Mouse (Mus musculus): ENCODE measurements around the gene Tmem262. TPM values are rescaled to one million over a fixed set of nuclear protein-coding genes. Genes with fewer than 3 reads are reported as not detected.

Gene Tmem262
- polyA plus RNA-seq, 1 experiment from 2014 or later: not detected

DNA sequence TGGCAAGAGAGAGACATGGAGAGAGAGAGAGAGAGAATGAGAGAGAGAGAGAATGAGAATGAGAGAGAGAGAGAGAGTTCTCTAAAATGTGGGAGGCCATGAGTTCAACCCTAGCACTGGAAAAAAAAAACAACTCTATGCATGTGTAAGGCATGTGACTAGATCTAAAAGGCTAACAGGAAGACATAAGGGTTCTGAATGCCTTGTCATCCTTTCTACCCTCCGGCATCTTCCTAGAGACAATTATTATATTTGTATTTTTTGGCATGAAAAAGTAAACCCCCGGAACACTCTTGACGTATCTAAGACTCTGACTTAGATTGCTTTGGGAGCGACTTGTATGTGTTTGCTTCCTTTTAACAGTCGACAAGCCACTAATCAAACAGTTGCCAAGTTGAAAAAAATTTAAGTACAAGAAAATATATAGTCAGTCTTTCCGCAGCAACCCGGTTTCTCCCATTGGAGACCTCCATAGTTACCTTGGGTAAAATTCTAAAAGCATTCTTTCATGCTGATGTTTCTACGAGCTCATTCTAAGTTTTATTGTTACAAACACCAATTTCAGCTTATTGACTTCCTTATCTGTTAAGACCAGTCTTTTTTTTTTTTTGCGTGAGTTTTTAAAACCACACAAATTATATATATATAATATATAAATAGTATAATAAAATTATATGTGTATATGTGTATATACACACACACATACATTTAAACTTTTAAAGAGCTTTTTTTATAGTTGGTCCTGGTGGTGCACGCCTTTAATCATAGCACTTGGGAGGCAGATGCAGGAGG lies 47.2 kb downstream of the Tmem262 start:
- no peaks in the 10 kb centered on the region for H3K9me3 ChIP-seq (replicated peaks)
- 0 out of 2 replicates have a peak, but pooled peaks cover 2% of the 10 kb centered on the region for H3K4me1 ChIP-seq (replicated peaks)
- H3K27me3 ChIP-seq: no peaks in the 10 kb centered on the region
- no peak for ATAC-seq (replicated peaks; ENCODE audit: insufficient number of reproducible peaks, insufficient read depth, low FRiP score, low read depth)
- peak overlapping the region; percentile 94 for H3K27ac ChIP-seq
- H3K4me2 ChIP-seq: peak overlapping the region; percentile 71
- WGBS: 72% methylated on average over 10 of the region's 10 CpGs
- peak overlapping the region; percentile 74 for H3K4me3 ChIP-seq
- peak overlapping the region; percentile 80 for H3K9ac ChIP-seq
- no peaks in the 10 kb centered on the region for H3K36me3 ChIP-seq

DNA sequence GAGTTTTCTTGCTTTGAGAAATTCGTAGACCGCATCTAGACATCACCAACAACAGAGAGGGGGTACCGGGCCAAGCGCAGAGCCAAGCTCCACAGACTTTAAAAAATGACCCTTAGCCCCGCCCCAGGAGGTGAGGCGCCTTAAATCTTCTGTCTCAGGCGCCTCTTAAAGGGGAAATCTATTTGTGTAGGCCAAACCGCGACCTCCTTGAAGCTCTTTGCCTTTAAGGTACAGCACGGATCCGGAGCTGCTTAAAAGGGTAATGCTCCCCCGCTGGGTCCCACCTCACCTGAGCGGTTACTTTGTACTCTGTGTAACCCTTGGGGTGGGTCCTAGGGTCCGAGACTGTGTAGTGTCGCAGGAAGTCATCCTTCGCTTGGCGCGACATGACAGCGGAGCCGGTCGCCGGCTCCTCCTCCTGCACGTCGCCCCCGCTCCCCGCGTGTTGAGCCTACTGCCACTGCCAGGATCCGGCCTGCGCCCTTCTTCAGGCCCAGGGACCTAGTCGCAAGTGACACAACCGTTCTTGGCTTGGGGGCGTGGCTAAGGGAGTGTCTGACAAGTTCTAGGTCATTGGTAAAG lies 48.0 kb downstream of the Tmem262 start, which contains the start of gene Snx15:
Snx15 (minus strand) TSS at position 545 of the 582 bp plus-strand sequence.
- no peaks in the 10 kb centered on the region for H3K27me3 ChIP-seq

More for the DNA sequence above, 48.0 kb downstream of the Tmem262 start, which contains the start of gene Snx15:
- peak; percentile 94 for ATAC-seq (replicated peaks; ENCODE audit: insufficient number of reproducible peaks, insufficient read depth, low FRiP score, low read depth)
- Histone ChIP-seq H3K9ac (peak within 1 kb of the TSS; percentile 80), H3K27ac (peak within 1 kb of the TSS; percentile 94), H3K36me3 (no peaks in the 10 kb centered on the region), H3K4me2 (peak within 1 kb of the TSS; percentile 71), H3K9me3 (replicated peaks) (no peaks in the 10 kb centered on the region), H3K4me1 (replicated peaks) (0 out of 2 replicates have a peak, but pooled peaks cover 2% of the 10 kb centered on the region), H3K4me3 (peak within 1 kb of the TSS; percentile 74)
- WGBS: under 1% methylated on average over 32 of the region's 32 CpGs

Small RNA genes within 50 kb of the gene (microRNA-seq; reads per million reads assigned to microRNA genes)
- 2.3 reads per million, percentile 3 among the genes with 10 or more reads in this experiment for gene Mir6988

Other genes starting within 250 kb of the Tmem262 start
- 25.1 and 35.1 TPM in 2 replicates for gene Frmd8, start 204.8 kb upstream of the Tmem262 start, polyA plus RNA-seq (2015; fragmentation: Nextera tagmentation; extraction: Ambion mirVana)
- gene Slc25a45, start 202.2 kb upstream of the Tmem262 start, polyA plus RNA-seq (2015; fragmentation: Nextera tagmentation; extraction: Ambion mirVana): 3.2 and 4.2 TPM in 2 replicates
- gene Tigd3, start 185.9 kb upstream of the Tmem262 start, polyA plus RNA-seq (2015; fragmentation: Nextera tagmentation; extraction: Ambion mirVana): 1.2 and 2.0 TPM in 2 replicates
- 81.9 and 106 TPM in 2 replicates for gene Dpf2, start 167.0 kb upstream of the Tmem262 start, polyA plus RNA-seq (2015; fragmentation: Nextera tagmentation; extraction: Ambion mirVana)
- 10.4 and 13.0 TPM in 2 replicates for gene Cdc42ep2, start 155.2 kb upstream of the Tmem262 start, polyA plus RNA-seq (2015; fragmentation: Nextera tagmentation; extraction: Ambion mirVana)
- gene Pola2, start 115.8 kb upstream of the Tmem262 start, polyA plus RNA-seq (2015; fragmentation: Nextera tagmentation; extraction: Ambion mirVana): 35.8 and 48.9 TPM in 2 replicates
- gene Slc22a20, start 93.9 kb upstream of the Tmem262 start, polyA plus RNA-seq (2015; fragmentation: Nextera tagmentation; extraction: Ambion mirVana): not detected in 2 replicates
- gene Capn1, start 64.1 kb upstream of the Tmem262 start, polyA plus RNA-seq (2015; fragmentation: Nextera tagmentation; extraction: Ambion mirVana): 6.6 and 10.0 TPM in 2 replicates
- 14.5 and 19.2 TPM in 2 replicates for gene Syvn1, start 33.5 kb upstream of the Tmem262 start, polyA plus RNA-seq (2015; fragmentation: Nextera tagmentation; extraction: Ambion mirVana)
- 54.5 and 55.3 TPM in 2 replicates for gene Mrpl49, start 22.2 kb upstream of the Tmem262 start, polyA plus RNA-seq (2015; fragmentation: Nextera tagmentation; extraction: Ambion mirVana)
- gene Fau, start 22.2 kb upstream of the Tmem262 start, polyA plus RNA-seq (2015; fragmentation: Nextera tagmentation; extraction: Ambion mirVana): 434 and 453 TPM in 2 replicates
- 19.3 and 25.6 TPM in 2 replicates for gene Znhit2, start 18.8 kb upstream of the Tmem262 start, polyA plus RNA-seq (2015; fragmentation: Nextera tagmentation; extraction: Ambion mirVana)
- 5.4 and 11.3 TPM in 2 replicates for gene Tm7sf2, start 11.7 kb upstream of the Tmem262 start, polyA plus RNA-seq (2015; fragmentation: Nextera tagmentation; extraction: Ambion mirVana)
- 35.6 and 51.9 TPM in 2 replicates for gene Vps51, start 2.8 kb upstream of the Tmem262 start, polyA plus RNA-seq (2015; fragmentation: Nextera tagmentation; extraction: Ambion mirVana)
- gene Gm28374, start 2.2 kb downstream of the Tmem262 start, polyA plus RNA-seq (2015; fragmentation: Nextera tagmentation; extraction: Ambion mirVana): 0.48 and 1.3 TPM in 2 replicates
- 39.1 and 53.1 TPM in 2 replicates for gene Zfpl1, start 4.9 kb downstream of the Tmem262 start, polyA plus RNA-seq (2015; fragmentation: Nextera tagmentation; extraction: Ambion mirVana)
- gene Cdca5, start 5.0 kb downstream of the Tmem262 start, polyA plus RNA-seq (2015; fragmentation: Nextera tagmentation; extraction: Ambion mirVana): 19.6 and 27.2 TPM in 2 replicates
- 0.20 and 0.38 TPM in 2 replicates for gene AC131692.1, start 14.4 kb downstream of the Tmem262 start, polyA plus RNA-seq (2015; fragmentation: Nextera tagmentation; extraction: Ambion mirVana)
- gene Naaladl1, start 25.7 kb downstream of the Tmem262 start, polyA plus RNA-seq (2015; fragmentation: Nextera tagmentation; extraction: Ambion mirVana): 0.21 and 0.36 TPM in 2 replicates
- 28.1 and 38.1 TPM in 2 replicates for gene Sac3d1, start 38.6 kb downstream of the Tmem262 start, polyA plus RNA-seq (2015; fragmentation: Nextera tagmentation; extraction: Ambion mirVana)
- gene Snx15, start 48.3 kb downstream of the Tmem262 start, polyA plus RNA-seq (2015; fragmentation: Nextera tagmentation; extraction: Ambion mirVana): 19.8 and 25.9 TPM in 2 replicates
- gene Batf2, start 61.0 kb downstream of the Tmem262 start, polyA plus RNA-seq (2015; fragmentation: Nextera tagmentation; extraction: Ambion mirVana): 0.23 TPM in 1 of 2 replicates, not detected in the other
- 74.7 and 81.8 TPM in 2 replicates for gene Arl2, start 61.5 kb downstream of the Tmem262 start, polyA plus RNA-seq (2015; fragmentation: Nextera tagmentation; extraction: Ambion mirVana)
- gene Majin, start 104.4 kb downstream of the Tmem262 start, polyA plus RNA-seq (2015; fragmentation: Nextera tagmentation; extraction: Ambion mirVana): not detected in 2 replicates
- gene Gpha2, start 146.3 kb downstream of the Tmem262 start, polyA plus RNA-seq (2015; fragmentation: Nextera tagmentation; extraction: Ambion mirVana): 0.57 TPM in 1 of 2 replicates, not detected in the other
- gene Ppp2r5b, start 155.8 kb downstream of the Tmem262 start, polyA plus RNA-seq (2015; fragmentation: Nextera tagmentation; extraction: Ambion mirVana): 21.4 and 28.1 TPM in 2 replicates
- gene Atg2a, start 161.6 kb downstream of the Tmem262 start, polyA plus RNA-seq (2015; fragmentation: Nextera tagmentation; extraction: Ambion mirVana): 6.7 and 10.0 TPM in 2 replicates
- gene Ehd1, start 196.7 kb downstream of the Tmem262 start, polyA plus RNA-seq (2015; fragmentation: Nextera tagmentation; extraction: Ambion mirVana): 54.1 and 66.8 TPM in 2 replicates
- 0.30 and 0.60 TPM in 2 replicates for gene Cdc42bpg, start 226.4 kb downstream of the Tmem262 start, polyA plus RNA-seq (2015; fragmentation: Nextera tagmentation; extraction: Ambion mirVana)

All from heart, embryonic 15.5 days (tissue).